In genomic region chr9:123589240-123589910, GRCm38 (mm10) we compare ENCODE assay signal across 16 mouse cellular contexts. TPM values are rescaled to one million over a fixed set of nuclear protein-coding genes. Genes with fewer than 3 reads are reported as not detected.
DNase-seq lines count a peak whose midpoint lies in the region; ATAC-seq and TF ChIP-seq lines count a peak whose summit lies in the region.
"Had no signal": no experiment of that assay in that cellular context is flagged by ENCODE, and none has a peak within 500 bp of the region (broad histone marks: within the 10 kb centered on the region; RNA-seq: fewer than 3 reads in every experiment).

No protein-coding gene starts in this region.

- peak; percentile 49; the same call in 1 of the 2 replicates for ATAC-seq in megakaryocyte-erythroid progenitor cell, adult 5-6 weeks (replicated peaks; ENCODE audit: low FRiP score, low TSS enrichment, poor library complexity, severe bottlenecking)
- ATAC-seq in forebrain, embryonic 12.5 days (ENCODE audit: low FRiP score): no peak
- ATAC-seq: forebrain, embryonic 13.5 days had no signal

- peaks cover 7% of the 10 kb centered on the region; the same call in 1 of the 2 replicates for H3K4me1 ChIP-seq in kidney, adult 2 months (ENCODE audit: control insufficient read depth, insufficient read depth, low read length)
- no peaks in the 10 kb centered on the region for H3K4me1 ChIP-seq in hindbrain, embryonic 10.5 days (replicated peaks)
- H3K4me1 ChIP-seq in forebrain, embryonic 12.5 days: no peaks in the 10 kb centered on the region
- H3K4me1 ChIP-seq: forebrain, embryonic 13.5 days; heart, embryonic 13.5 days; hindbrain, embryonic 12.5 days; lung, embryonic 15.5 days; midbrain, embryonic 12.5 days had no signal

- H3K27me3 ChIP-seq in kidney, adult 2 months (replicated peaks; ENCODE audit: control insufficient read depth, insufficient read depth, low read length): no peaks in the 10 kb centered on the region
- no peaks in the 10 kb centered on the region for H3K27me3 ChIP-seq in hindbrain, embryonic 10.5 days (ENCODE audit: insufficient read depth, poor library complexity, severe bottlenecking)
- no peaks in the 10 kb centered on the region for H3K27me3 ChIP-seq in forebrain, embryonic 12.5 days
- H3K27me3 ChIP-seq: forebrain, embryonic 13.5 days; heart, embryonic 13.5 days; hindbrain, embryonic 12.5 days; lung, embryonic 15.5 days; midbrain, embryonic 12.5 days had no signal

- no peak overlapping the region for H3K4me2 ChIP-seq in forebrain, embryonic 12.5 days
- H3K4me2 ChIP-seq: forebrain, embryonic 13.5 days; heart, embryonic 13.5 days; hindbrain, embryonic 12.5 days; lung, embryonic 15.5 days; midbrain, embryonic 12.5 days had no signal

- DNase-seq in ZHBTc4 (ENCODE audit: low read depth, low spot score): peak; percentile 14
- DNase-seq in kidney, adult 2 months: peak; percentile 88
- peak; percentile 18 for DNase-seq in large intestine, adult 2 months (ENCODE audit: low read depth, low spot score)
- DNase-seq in hindbrain, embryonic 10.5 days (ENCODE audit: low spot score): no peak
- DNase-seq in lung, postnatal 10 days: no peak
- DNase-seq: cerebellum, postnatal 36 days; gastrocnemius, adult 2 months; thymus, adult 2 months had no signal

- peak overlapping the region; percentile 30; the same call in 1 of the 2 replicates for H3K27ac ChIP-seq in kidney, adult 2 months (ENCODE audit: insufficient read depth, low read depth, low read length)
- H3K27ac ChIP-seq in hindbrain, embryonic 10.5 days: no peak overlapping the region
- no peak overlapping the region for H3K27ac ChIP-seq in forebrain, embryonic 12.5 days
- H3K27ac ChIP-seq: forebrain, embryonic 13.5 days; gastrocnemius, adult 2 months; heart, embryonic 13.5 days; hindbrain, embryonic 12.5 days; layer of hippocampus, adult 2 months; lung, embryonic 15.5 days; midbrain, embryonic 12.5 days had no signal

- 47% methylated on average over 7 of the region's 7 CpGs for WGBS in kidney, adult 2 months
- 38% methylated on average over 7 of the region's 7 CpGs for WGBS in large intestine, adult 2 months
- WGBS in hindbrain, embryonic 10.5 days: 87% methylated on average over 7 of the region's 7 CpGs
- WGBS in forebrain, embryonic 12.5 days: 87% methylated on average over 7 of the region's 7 CpGs

- H3K9ac ChIP-seq in forebrain, embryonic 12.5 days: no peak overlapping the region
- H3K9ac ChIP-seq: forebrain, embryonic 13.5 days; heart, embryonic 13.5 days; hindbrain, embryonic 12.5 days; lung, embryonic 15.5 days; midbrain, embryonic 12.5 days had no signal

- peaks cover 12% of the 10 kb centered on the region for H3K36me3 ChIP-seq in kidney, adult 2 months (ENCODE audit: control insufficient read depth, insufficient read depth, low read length)
- H3K36me3 ChIP-seq in hindbrain, embryonic 10.5 days: peaks cover 54% of the 10 kb centered on the region
- peaks cover 29% of the 10 kb centered on the region for H3K36me3 ChIP-seq in forebrain, embryonic 12.5 days (replicated peaks)

- H3K4me3 ChIP-seq in kidney, adult 2 months (ENCODE audit: insufficient read depth, low read depth, low read length): no peak overlapping the region
- no peak overlapping the region for H3K4me3 ChIP-seq in hindbrain, embryonic 10.5 days
- no peak overlapping the region for H3K4me3 ChIP-seq in forebrain, embryonic 12.5 days (replicated peaks)
- H3K4me3 ChIP-seq: forebrain, embryonic 13.5 days; gastrocnemius, adult 2 months; heart, embryonic 13.5 days; hindbrain, embryonic 12.5 days; layer of hippocampus, adult 2 months; lung, embryonic 15.5 days; midbrain, embryonic 12.5 days had no signal

- no peak for TF ChIP-seq CTCF in kidney, adult 2 months (conservative IDR thresholded peaks at IDR 0.05; ENCODE audit: insufficient read depth, insufficient read length, low read depth, low read length)

- H3K9me3 ChIP-seq in hindbrain, embryonic 10.5 days: no peaks in the 10 kb centered on the region
- H3K9me3 ChIP-seq in forebrain, embryonic 12.5 days: no peaks in the 10 kb centered on the region
- H3K9me3 ChIP-seq: forebrain, embryonic 13.5 days; heart, embryonic 13.5 days; hindbrain, embryonic 12.5 days; lung, embryonic 15.5 days; midbrain, embryonic 12.5 days had no signal

- no peak for TF ChIP-seq POLR2A in kidney, adult 2 months (IDR thresholded peaks at IDR 0.05; ENCODE audit: low read depth, low read length)

RNA-seq across cellular contexts. Expression of gene Slc6a20b, which starts 43.0 kb away (rescaled TPM):
- polyA plus RNA-seq in kidney, adult 2 months (2012; rRNA removed): 341 and 382 TPM in 2 replicates
- 1.2 and 1.7 TPM in 2 replicates for polyA plus RNA-seq in large intestine, adult 2 months (2012; rRNA removed)
- total RNA-seq in megakaryocyte-erythroid progenitor cell, adult 5-6 weeks (2014; fragmentation: Nextera tagmentation): 0.45 and 0.46 TPM in 2 replicates
- 0.27 and 0.38 TPM in 2 replicates for total RNA-seq in megakaryocyte-erythroid progenitor cell, adult 5-6 weeks (2017)
- 0.14 and 0.34 TPM in 2 replicates for polyA plus RNA-seq in hindbrain, embryonic 10.5 days (2016; fragmentation: Nextera tagmentation; extraction: Ambion mirVana)
- 0.14 and 0.22 TPM in 2 replicates for polyA plus RNA-seq in forebrain, embryonic 12.5 days (2016; fragmentation: Nextera tagmentation; extraction: Ambion mirVana)
- total RNA-seq: gastrocnemius, adult 2 months had no signal

RNA-seq across cellular contexts. Expression of gene Sacm1l, which starts 59.8 kb away (rescaled TPM):
- 13.8 and 20.0 TPM in 2 replicates for polyA plus RNA-seq in kidney, adult 2 months (2012; rRNA removed)
- 10.5 and 12.7 TPM in 2 replicates for polyA plus RNA-seq in large intestine, adult 2 months (2012; rRNA removed)
- total RNA-seq in megakaryocyte-erythroid progenitor cell, adult 5-6 weeks (2014; fragmentation: Nextera tagmentation): 26.5 and 27.6 TPM in 2 replicates
- total RNA-seq in megakaryocyte-erythroid progenitor cell, adult 5-6 weeks (2017): 60.5 and 70.7 TPM in 2 replicates
- 35.8 and 44.0 TPM in 2 replicates for polyA plus RNA-seq in hindbrain, embryonic 10.5 days (2016; fragmentation: Nextera tagmentation; extraction: Ambion mirVana)
- 45.3 and 49.2 TPM in 2 replicates for polyA plus RNA-seq in forebrain, embryonic 12.5 days (2016; fragmentation: Nextera tagmentation; extraction: Ambion mirVana)

Comparison
In these comparisons a context has a peak if more than half of its experiments do, and no peak if none do; other contexts are left out.
1. DNase-seq: peak in ZHBTc4 (single experiment), kidney, adult 2 months (single experiment) and large intestine, adult 2 months (single experiment); none in hindbrain, embryonic 10.5 days (single experiment) and lung, postnatal 10 days (single experiment).
2. RNA of gene Slc6a20b, which starts 43.0 kb away (polyA plus RNA-seq): 341 to 382 TPM in kidney, adult 2 months; 1.2 to 1.7 TPM in large intestine, adult 2 months, 0.14 to 0.22 TPM in forebrain, embryonic 12.5 days and 0.14 to 0.34 TPM in hindbrain, embryonic 10.5 days; every median in the first group is over 100 times any median in the second.